Mouse (Mus musculus): ENCODE measurements at regions not wholly inside any gene's neighbourhood (a gene's known extent, or its start where the extent isn't known, plus 50 kb on each side); places are given as distances from the start of the nearest gene placed in this dataset.

GRCm38 (mm10) chr15:84612961-84613360, 55.3 kb upstream of the Rtl6 start:
- TF ChIP-seq CTCF (IDR thresholded peaks at IDR 0.05; ENCODE audit: low read depth, low read length) = no peak
- no peak for TF ChIP-seq POLR2A (IDR thresholded peaks at IDR 0.05; ENCODE audit: extremely low read depth, insufficient read depth, low read length)

Measured in liver, adult 2 months (tissue).